Mouse (Mus musculus): ENCODE data around the gene Gli1.

DNA sequence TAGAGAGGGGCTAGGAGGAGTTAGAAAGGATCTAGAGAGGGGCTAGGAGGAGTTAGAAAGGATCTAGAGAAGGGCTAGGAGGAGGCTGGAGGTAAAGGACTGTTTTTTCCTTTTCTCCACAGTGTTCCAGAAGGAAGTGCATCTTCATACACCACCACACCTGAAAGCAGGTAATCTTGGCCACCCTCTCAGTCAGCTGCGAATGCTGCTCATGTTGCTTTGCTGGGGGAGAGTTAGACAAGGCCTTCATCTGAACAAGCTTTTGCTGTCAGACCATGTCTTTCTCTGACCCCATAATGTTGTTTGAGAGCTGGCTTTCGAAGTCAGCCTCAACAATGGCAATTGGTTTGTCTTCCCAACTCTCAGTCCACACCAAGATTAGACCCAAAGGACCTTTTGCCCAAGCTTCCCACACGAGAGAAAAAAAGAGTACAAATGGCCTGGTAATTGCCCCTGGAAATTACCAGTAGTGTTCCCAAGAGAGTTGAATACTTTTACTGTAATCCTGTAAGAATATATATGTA lies 48.1 kb downstream of the Gli1 start:
- TF ChIP-seq CTCF (IDR thresholded peaks at IDR 0.05): no peak
- no peak for TF ChIP-seq EP300 (IDR thresholded peaks at IDR 0.05)
